ENCODE assay signal across 15 mouse cellular contexts in genomic region chr4:130054727-130055126, GRCm38 (mm10). TPM values are rescaled to one million over a fixed set of nuclear protein-coding genes. Genes with fewer than 3 reads are reported as not detected.
DNase-seq lines count a peak whose midpoint lies in the region; ATAC-seq and TF ChIP-seq lines count a peak whose summit lies in the region.
"Had no signal": no experiment of that assay in that cellular context is flagged by ENCODE, and none has a peak within 500 bp of the region (broad histone marks: within the 10 kb centered on the region; RNA-seq: fewer than 3 reads in every experiment).

No protein-coding gene starts in this region.

- peaks cover 39% of the 10 kb centered on the region for H3K4me1 ChIP-seq in forebrain, embryonic 13.5 days
- H3K4me1 ChIP-seq in forebrain, embryonic 11.5 days (replicated peaks; ENCODE audit: control insufficient read depth, insufficient read depth, low read length), result peaks cover 9% of the 10 kb centered on the region
- H3K4me1 ChIP-seq in neural tube, embryonic 13.5 days (replicated peaks), result peaks cover 47% of the 10 kb centered on the region
- H3K4me1 ChIP-seq in intestine, postnatal 0 days (replicated peaks; ENCODE audit: control insufficient read depth, insufficient read depth, low read length), result peaks cover 6% of the 10 kb centered on the region; the same call in 1 of the 2 replicates
- no peaks in the 10 kb centered on the region for H3K4me1 ChIP-seq in liver, embryonic 12.5 days

- no peak overlapping the region for H3K27ac ChIP-seq in forebrain, embryonic 13.5 days
- H3K27ac ChIP-seq in forebrain, embryonic 11.5 days (ENCODE audit: low read depth, low read length), result no peak overlapping the region
- peak overlapping the region; percentile 68 for H3K27ac ChIP-seq in neural tube, embryonic 13.5 days (replicated peaks)
- H3K27ac ChIP-seq in intestine, postnatal 0 days (ENCODE audit: low read depth, low read length), result peak overlapping the region; percentile 35; the same call in 1 of the 2 replicates
- H3K27ac ChIP-seq in liver, embryonic 12.5 days, result no peak overlapping the region
- H3K27ac ChIP-seq: heart, embryonic 10.5 days; liver, embryonic 14.5 days had no signal

- no peaks in the 10 kb centered on the region; the same call in 1 of the 2 replicates for H3K27me3 ChIP-seq in forebrain, embryonic 13.5 days
- H3K27me3 ChIP-seq in forebrain, embryonic 11.5 days (ENCODE audit: control insufficient read depth, insufficient read depth, low read length), result no peaks in the 10 kb centered on the region
- H3K27me3 ChIP-seq in neural tube, embryonic 13.5 days, result no peaks in the 10 kb centered on the region
- H3K27me3 ChIP-seq in intestine, postnatal 0 days (replicated peaks; ENCODE audit: control insufficient read depth, insufficient read depth, low read length), result no peaks in the 10 kb centered on the region
- H3K27me3 ChIP-seq in liver, embryonic 12.5 days (replicated peaks), result peaks cover 4% of the 10 kb centered on the region; the same call in 1 of the 2 replicates

- WGBS in forebrain, embryonic 13.5 days, result 58% methylated on average over 1 of the region's 1 CpGs
- WGBS in forebrain, embryonic 11.5 days, result 65% methylated on average over 1 of the region's 1 CpGs
- WGBS in neural tube, embryonic 13.5 days, result 15% methylated on average over 1 of the region's 1 CpGs
- 36% methylated on average over 1 of the region's 1 CpGs for WGBS in intestine, postnatal 0 days
- 36% methylated on average over 1 of the region's 1 CpGs for WGBS in liver, embryonic 12.5 days (ENCODE audit: insufficient replicate concordance)

- no peak for TF ChIP-seq CTCF in intestine, postnatal 0 days (IDR thresholded peaks at IDR 0.05; ENCODE audit: low read depth)

- no peaks in the 10 kb centered on the region for H3K9me3 ChIP-seq in forebrain, embryonic 13.5 days (replicated peaks)
- H3K9me3 ChIP-seq in forebrain, embryonic 11.5 days (ENCODE audit: control insufficient read depth, low read length), result no peaks in the 10 kb centered on the region; the same call in 1 of the 2 replicates
- no peaks in the 10 kb centered on the region for H3K9me3 ChIP-seq in neural tube, embryonic 13.5 days
- no peaks in the 10 kb centered on the region for H3K9me3 ChIP-seq in intestine, postnatal 0 days (ENCODE audit: control insufficient read depth)
- no peaks in the 10 kb centered on the region for H3K9me3 ChIP-seq in liver, embryonic 12.5 days (replicated peaks)
- H3K9me3 ChIP-seq: heart, embryonic 10.5 days had no signal

- H3K4me2 ChIP-seq in forebrain, embryonic 13.5 days, result no peak overlapping the region
- H3K4me2 ChIP-seq in forebrain, embryonic 11.5 days (ENCODE audit: low read depth, low read length, severe bottlenecking), result no peak overlapping the region
- no peak overlapping the region for H3K4me2 ChIP-seq in neural tube, embryonic 13.5 days
- H3K4me2 ChIP-seq in intestine, postnatal 0 days (replicated peaks; ENCODE audit: low read depth), result no peak overlapping the region
- no peak overlapping the region for H3K4me2 ChIP-seq in liver, embryonic 12.5 days

- no peak overlapping the region for H3K9ac ChIP-seq in forebrain, embryonic 13.5 days
- no peak overlapping the region for H3K9ac ChIP-seq in forebrain, embryonic 11.5 days (ENCODE audit: low read length)
- no peak overlapping the region for H3K9ac ChIP-seq in neural tube, embryonic 13.5 days
- H3K9ac ChIP-seq in intestine, postnatal 0 days (ENCODE audit: low read depth, low read length), result no peak overlapping the region
- H3K9ac ChIP-seq in liver, embryonic 12.5 days, result no peak overlapping the region
- H3K9ac ChIP-seq: liver, embryonic 14.5 days had no signal

- no peaks in the 10 kb centered on the region for H3K36me3 ChIP-seq in forebrain, embryonic 13.5 days (ENCODE audit: poor library complexity, severe bottlenecking)
- no peaks in the 10 kb centered on the region for H3K36me3 ChIP-seq in forebrain, embryonic 11.5 days (ENCODE audit: control insufficient read depth, insufficient read depth, low read length)
- no peaks in the 10 kb centered on the region for H3K36me3 ChIP-seq in neural tube, embryonic 13.5 days
- H3K36me3 ChIP-seq in intestine, postnatal 0 days (ENCODE audit: control insufficient read depth, insufficient read depth), result peaks cover 3% of the 10 kb centered on the region; the same call in 1 of the 2 replicates
- H3K36me3 ChIP-seq in liver, embryonic 12.5 days, result no peaks in the 10 kb centered on the region

- ATAC-seq in forebrain, embryonic 13.5 days, result peak; percentile 24; the same call in 1 of the 2 replicates
- no peak for ATAC-seq in forebrain, embryonic 11.5 days (replicated peaks; ENCODE audit: low FRiP score)
- ATAC-seq in neural tube, embryonic 13.5 days (ENCODE audit: low read depth), result peak; percentile 41; the same call in 1 of the 2 replicates
- ATAC-seq in intestine, postnatal 0 days, result no peak
- ATAC-seq in liver, embryonic 12.5 days, result no peak

- H3K4me3 ChIP-seq in forebrain, embryonic 13.5 days, result no peak overlapping the region
- H3K4me3 ChIP-seq in forebrain, embryonic 11.5 days (ENCODE audit: low read depth, low read length), result no peak overlapping the region
- H3K4me3 ChIP-seq in neural tube, embryonic 13.5 days, result no peak overlapping the region
- H3K4me3 ChIP-seq in intestine, postnatal 0 days (ENCODE audit: low read depth, low read length), result no peak overlapping the region
- H3K4me3 ChIP-seq in liver, embryonic 12.5 days, result no peak overlapping the region
- H3K4me3 ChIP-seq: erythroblast, embryonic 14.5 days; heart, embryonic 10.5 days had no signal

- no peak for DNase-seq in forebrain, embryonic 11.5 days (ENCODE audit: low spot score)
- DNase-seq in neural tube, embryonic 10.5 days (ENCODE audit: extremely low spot score, low spot score), result no peak
- no peak for DNase-seq in heart, adult 11 months
- no peak for DNase-seq in kidney, adult 9 months
- DNase-seq: adrenal gland, postnatal 10 days; cerebellum, adult 18-20 months; heart, postnatal 36 days; lung, postnatal 36 days had no signal

RNA-seq across cellular contexts. Expression of gene Col16a1, which starts 7.1 kb away (rescaled TPM):
- polyA plus RNA-seq in forebrain, embryonic 13.5 days (2015; fragmentation: Nextera tagmentation; extraction: Ambion mirVana), result 2.5 and 2.9 TPM in 2 replicates
- polyA plus RNA-seq in forebrain, embryonic 11.5 days (2014; fragmentation: Nextera tagmentation; extraction: Ambion mirVana), result 5.9 and 6.3 TPM in 2 replicates
- polyA plus RNA-seq in neural tube, embryonic 13.5 days (2015; fragmentation: Nextera tagmentation; extraction: Ambion mirVana), result 11.9 and 14.7 TPM in 2 replicates
- polyA plus RNA-seq in intestine, postnatal 0 days (2015; fragmentation: Nextera tagmentation; extraction: Ambion mirVana), result 23.1 and 25.6 TPM in 2 replicates
- polyA plus RNA-seq in liver, embryonic 12.5 days (2016; fragmentation: Nextera tagmentation; extraction: Ambion mirVana), result 4.2 and 4.9 TPM in 2 replicates
- polyA plus RNA-seq: erythroblast, embryonic 14.5 days had no signal

RNA-seq across cellular contexts. Expression of gene Pef1, which starts 47.6 kb away (rescaled TPM):
- 68.0 and 68.4 TPM in 2 replicates for polyA plus RNA-seq in forebrain, embryonic 13.5 days (2015; fragmentation: Nextera tagmentation; extraction: Ambion mirVana)
- 62.7 and 75.8 TPM in 2 replicates for polyA plus RNA-seq in forebrain, embryonic 11.5 days (2014; fragmentation: Nextera tagmentation; extraction: Ambion mirVana)
- polyA plus RNA-seq in neural tube, embryonic 13.5 days (2015; fragmentation: Nextera tagmentation; extraction: Ambion mirVana), result 61.8 and 62.9 TPM in 2 replicates
- 72.7 and 73.4 TPM in 2 replicates for polyA plus RNA-seq in intestine, postnatal 0 days (2015; fragmentation: Nextera tagmentation; extraction: Ambion mirVana)
- 41.9 and 42.5 TPM in 2 replicates for polyA plus RNA-seq in liver, embryonic 12.5 days (2016; fragmentation: Nextera tagmentation; extraction: Ambion mirVana)

Comparison
In these comparisons a context has a peak if more than half of its experiments do, and no peak if none do; other contexts are left out.
1. ATAC-seq: peak in forebrain, embryonic 13.5 days (single experiment) and neural tube, embryonic 13.5 days (single experiment); none in forebrain, embryonic 11.5 days (single experiment), intestine, postnatal 0 days (single experiment) and liver, embryonic 12.5 days (single experiment).
2. H3K27ac ChIP-seq: peak in neural tube, embryonic 13.5 days (single experiment) and intestine, postnatal 0 days (single experiment); none in forebrain, embryonic 13.5 days (single experiment), forebrain, embryonic 11.5 days (single experiment) and liver, embryonic 12.5 days (single experiment).